23 mouse cellular contexts compared by ENCODE assay signal in the genomic region with DNA sequence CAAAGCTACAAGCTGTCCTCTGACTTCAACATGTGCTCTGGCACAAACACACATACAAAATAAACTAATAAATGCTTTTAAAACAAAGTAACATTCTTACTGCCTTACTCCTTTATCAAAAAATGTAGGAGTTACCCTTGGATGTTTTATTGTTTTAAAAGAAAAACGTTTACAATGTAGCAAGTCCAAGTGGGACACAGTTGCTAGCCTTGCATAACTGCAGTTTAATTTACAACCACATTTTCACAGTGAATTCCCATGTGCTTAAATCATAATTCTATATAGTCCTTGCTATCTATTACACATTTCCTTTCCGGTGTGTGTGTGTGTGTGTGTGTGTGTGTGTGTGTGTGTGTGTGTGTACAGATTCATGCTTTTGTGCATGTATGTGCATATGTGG. TPM values are rescaled to one million over a fixed set of nuclear protein-coding genes. Genes with fewer than 3 reads are reported as not detected.
DNase-seq lines count a peak whose midpoint lies in the region; ATAC-seq lines count a peak whose summit lies in the region.
"Had no signal": no experiment of that assay in that cellular context is flagged by ENCODE, and none has a peak within 500 bp of the region (broad histone marks: within the 10 kb centered on the region; RNA-seq: fewer than 3 reads in every experiment).

No protein-coding gene starts in this region.

- no peak overlapping the region for H3K4me3 ChIP-seq in heart, embryonic 16.5 days (ENCODE audit: low read length)
- H3K4me3 ChIP-seq in heart, embryonic 12.5 days, result no peak overlapping the region
- no peak overlapping the region for H3K4me3 ChIP-seq in embryonic facial prominence, embryonic 10.5 days
- H3K4me3 ChIP-seq in limb, embryonic 11.5 days (ENCODE audit: low read depth, low read length), result no peak overlapping the region
- H3K4me3 ChIP-seq: liver, embryonic 12.5 days had no signal

- peaks cover 8% of the 10 kb centered on the region for H3K9me3 ChIP-seq in heart, embryonic 16.5 days (replicated peaks; ENCODE audit: control insufficient read depth, low read length)
- H3K9me3 ChIP-seq in heart, embryonic 12.5 days (replicated peaks), result no peaks in the 10 kb centered on the region; the same call in 1 of the 2 replicates
- H3K9me3 ChIP-seq in embryonic facial prominence, embryonic 10.5 days, result no peaks in the 10 kb centered on the region
- no peaks in the 10 kb centered on the region for H3K9me3 ChIP-seq in limb, embryonic 11.5 days (ENCODE audit: control insufficient read depth, low read length)
- H3K9me3 ChIP-seq: liver, embryonic 12.5 days had no signal

- H3K9ac ChIP-seq in heart, embryonic 16.5 days (ENCODE audit: low read length), result no peak overlapping the region
- H3K9ac ChIP-seq in heart, embryonic 12.5 days, result no peak overlapping the region
- no peak overlapping the region for H3K9ac ChIP-seq in limb, embryonic 11.5 days (ENCODE audit: low read length)
- H3K9ac ChIP-seq: liver, embryonic 12.5 days; lung, embryonic 14.5 days had no signal

- H3K4me2 ChIP-seq in heart, embryonic 16.5 days (ENCODE audit: low read depth, low read length), result no peak overlapping the region
- no peak overlapping the region for H3K4me2 ChIP-seq in heart, embryonic 12.5 days
- H3K4me2 ChIP-seq in limb, embryonic 11.5 days (ENCODE audit: low read depth, severe bottlenecking), result no peak overlapping the region
- H3K4me2 ChIP-seq: liver, embryonic 12.5 days; lung, embryonic 14.5 days had no signal

- no peaks in the 10 kb centered on the region for H3K36me3 ChIP-seq in heart, embryonic 16.5 days (ENCODE audit: control insufficient read depth, insufficient read depth)
- H3K36me3 ChIP-seq in heart, embryonic 12.5 days, result no peaks in the 10 kb centered on the region
- no peaks in the 10 kb centered on the region for H3K36me3 ChIP-seq in embryonic facial prominence, embryonic 10.5 days (replicated peaks)
- no peaks in the 10 kb centered on the region for H3K36me3 ChIP-seq in limb, embryonic 11.5 days (ENCODE audit: control insufficient read depth, insufficient read depth, low read length)
- H3K36me3 ChIP-seq: liver, embryonic 12.5 days had no signal

- WGBS in heart, embryonic 16.5 days, result 60% methylated on average over 2 of the region's 2 CpGs
- WGBS in heart, embryonic 12.5 days, result 58% methylated on average over 2 of the region's 2 CpGs
- WGBS in embryonic facial prominence, embryonic 10.5 days, result 76% methylated on average over 2 of the region's 2 CpGs
- 77% methylated on average over 2 of the region's 2 CpGs for WGBS in limb, embryonic 11.5 days

- ATAC-seq in heart, embryonic 16.5 days (replicated peaks; ENCODE audit: extremely low read depth, insufficient read depth, low FRiP score), result no peak
- ATAC-seq in heart, embryonic 12.5 days (ENCODE audit: insufficient number of reproducible peaks, low FRiP score), result no peak
- ATAC-seq in limb, embryonic 11.5 days (ENCODE audit: insufficient number of reproducible peaks, low FRiP score, low TSS enrichment, low read depth), result no peak
- no peak for ATAC-seq in monocyte, adult 5-6 weeks (replicated peaks; ENCODE audit: insufficient number of reproducible peaks, low FRiP score, low TSS enrichment, poor library complexity, severe bottlenecking)
- ATAC-seq in activated CD4-positive, CD25-positive, alpha-beta regulatory T cell, adult 4 months, result no peak
- ATAC-seq: hindbrain, postnatal 0 days; intestine, postnatal 0 days; liver, embryonic 12.5 days had no signal

- peak overlapping the region; percentile 18; the same call in 1 of the 2 replicates for H3K27ac ChIP-seq in heart, embryonic 16.5 days (ENCODE audit: low read length)
- H3K27ac ChIP-seq in heart, embryonic 12.5 days (ENCODE audit: poor library complexity, severe bottlenecking), result no peak overlapping the region
- H3K27ac ChIP-seq in embryonic facial prominence, embryonic 10.5 days (replicated peaks), result peak overlapping the region; percentile 81
- peak overlapping the region; percentile 79 for H3K27ac ChIP-seq in limb, embryonic 11.5 days (replicated peaks; ENCODE audit: low read depth, low read length)
- H3K27ac ChIP-seq: hindbrain, postnatal 0 days; liver, embryonic 12.5 days; stomach, postnatal 0 days had no signal

- peak; percentile 53 for DNase-seq in 3T3-L1 (ENCODE audit: low read depth, low spot score)
- no peak for DNase-seq in embryonic facial prominence, embryonic 10.5 days (ENCODE audit: low spot score)
- DNase-seq in limb, embryonic 11.5 days (ENCODE audit: low spot score), result no peak
- no peak for DNase-seq in cerebellum, adult 9-10 months
- DNase-seq: adrenal gland, adult 2 months; cerebellum, postnatal 36 days; gastrocnemius, postnatal 14 days; heart, adult 18-20 months; heart, postnatal 4 days; lung, embryonic 14.5 days; lung, postnatal 36 days; retina, postnatal 1 day; right cerebral cortex, postnatal 4 days had no signal

- H3K4me1 ChIP-seq in heart, embryonic 16.5 days (ENCODE audit: control insufficient read depth, insufficient read depth, low read length), result no peaks in the 10 kb centered on the region
- H3K4me1 ChIP-seq in heart, embryonic 12.5 days (replicated peaks), result peaks cover 16% of the 10 kb centered on the region
- peaks cover 39% of the 10 kb centered on the region for H3K4me1 ChIP-seq in embryonic facial prominence, embryonic 10.5 days
- H3K4me1 ChIP-seq in limb, embryonic 11.5 days (ENCODE audit: control insufficient read depth, insufficient read depth, low read length), result peaks cover 16% of the 10 kb centered on the region
- H3K4me1 ChIP-seq: liver, embryonic 12.5 days had no signal

- no peaks in the 10 kb centered on the region for H3K27me3 ChIP-seq in heart, embryonic 16.5 days (ENCODE audit: control insufficient read depth, insufficient read depth, low read length)
- H3K27me3 ChIP-seq in heart, embryonic 12.5 days (replicated peaks), result no peaks in the 10 kb centered on the region
- H3K27me3 ChIP-seq in embryonic facial prominence, embryonic 10.5 days (replicated peaks; ENCODE audit: low read depth, poor library complexity, severe bottlenecking), result no peaks in the 10 kb centered on the region
- no peaks in the 10 kb centered on the region for H3K27me3 ChIP-seq in limb, embryonic 11.5 days (ENCODE audit: control insufficient read depth, insufficient read depth, low read length)
- H3K27me3 ChIP-seq: CH12.LX; liver, embryonic 12.5 days had no signal

RNA-seq across cellular contexts. Expression of a gene that starts 57.3 kb away (rescaled TPM):
- polyA plus RNA-seq in heart, embryonic 16.5 days (2015; fragmentation: Nextera tagmentation; extraction: Ambion mirVana), result 0.15 and 0.32 TPM in 2 replicates
- polyA plus RNA-seq in heart, embryonic 12.5 days (2016; fragmentation: Nextera tagmentation; extraction: Ambion mirVana), result 0.15 and 0.36 TPM in 2 replicates
- 0.33 and 0.49 TPM in 2 replicates for polyA plus RNA-seq in embryonic facial prominence, embryonic 10.5 days (2016; fragmentation: Nextera tagmentation; extraction: Ambion mirVana)
- 0.20 and 0.21 TPM in 2 replicates for polyA plus RNA-seq in limb, embryonic 11.5 days (2014; fragmentation: Nextera tagmentation; extraction: Ambion mirVana)
- 0.68 TPM in 1 of 3 replicates, not detected in the others for total RNA-seq in monocyte, adult 5-6 weeks (2017)
- 10 to 100 TPM in 1 of 2 experiments, 1 to 10 TPM in 1; 8.3 to 15.4 TPM for polyA plus RNA-seq in activated CD4-positive, CD25-positive, alpha-beta regulatory T cell, adult 4 months (2017; shearing (Covaris generic))
- total RNA-seq: heart, postnatal 4 days; MEL had no signal
